In the genomic region with DNA sequence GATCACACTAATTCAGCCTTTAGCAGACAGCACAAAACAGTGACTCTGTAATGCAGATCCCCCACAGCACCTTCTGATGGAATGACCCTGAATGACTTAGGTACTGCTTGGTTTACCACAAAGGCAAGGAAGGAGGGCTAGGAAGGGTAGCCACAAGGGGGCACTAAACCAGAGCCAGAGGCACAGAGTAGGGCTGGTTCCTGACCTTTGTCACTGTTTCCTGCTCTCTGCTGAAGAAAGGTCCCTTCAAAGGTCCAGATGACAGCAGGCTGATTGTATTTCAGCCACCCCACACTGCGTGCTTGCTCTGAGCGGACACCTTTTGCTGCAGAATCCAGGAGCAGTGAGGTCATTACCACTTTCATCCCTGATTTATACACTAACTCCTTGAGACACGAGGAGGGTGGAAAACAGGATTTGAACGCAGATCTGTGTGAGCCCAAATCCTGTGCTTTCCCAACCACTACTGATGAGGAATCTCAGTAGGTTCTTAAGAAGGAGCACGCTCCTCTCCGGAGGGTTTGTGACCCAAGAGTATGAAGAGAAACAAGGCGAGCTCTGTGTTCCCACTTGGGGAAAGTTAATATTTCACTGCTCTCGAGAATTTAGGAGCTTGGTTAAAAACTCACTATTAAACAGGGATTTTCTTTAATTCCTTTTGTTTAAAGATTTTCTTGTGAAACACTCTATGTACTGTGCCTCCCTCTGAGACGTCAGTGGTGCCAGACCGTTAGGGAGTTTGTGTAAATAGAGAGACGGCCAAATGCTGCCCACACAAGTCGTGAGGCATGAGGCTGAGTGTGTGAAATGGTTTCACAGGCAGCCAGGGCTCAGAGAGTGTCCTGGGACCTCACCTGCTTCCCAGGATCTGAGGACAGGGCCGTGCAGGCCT, we compare ENCODE assay signal across 9 mouse cellular contexts.
DNase-seq lines count a peak whose midpoint lies in the region; ATAC-seq lines count a peak whose summit lies in the region.
"Had no signal": no experiment of that assay in that cellular context is flagged by ENCODE, and none has a peak within 500 bp of the region (broad histone marks: within the 10 kb centered on the region; RNA-seq: fewer than 3 reads in every experiment).

No protein-coding gene starts in this region.

- H3K4me1 ChIP-seq in midbrain, embryonic 10.5 days, result peaks cover 4% of the 10 kb centered on the region; the same call in 1 of the 2 replicates
- no peaks in the 10 kb centered on the region for H3K4me1 ChIP-seq in midbrain, embryonic 13.5 days (replicated peaks)
- H3K4me1 ChIP-seq in heart, embryonic 11.5 days (ENCODE audit: control insufficient read depth, insufficient read depth, low read length), result peaks cover 23% of the 10 kb centered on the region
- no peaks in the 10 kb centered on the region for H3K4me1 ChIP-seq in forebrain, embryonic 16.5 days (replicated peaks; ENCODE audit: control insufficient read depth, insufficient read depth, low read length)

- 0 out of 2 replicates have a peak, but pooled peaks cover 6% of the 10 kb centered on the region for H3K27me3 ChIP-seq in midbrain, embryonic 10.5 days (ENCODE audit: low read depth, poor library complexity, severe bottlenecking)
- no peaks in the 10 kb centered on the region for H3K27me3 ChIP-seq in midbrain, embryonic 13.5 days
- no peaks in the 10 kb centered on the region for H3K27me3 ChIP-seq in heart, embryonic 11.5 days (ENCODE audit: control insufficient read depth, insufficient read depth, low read length)
- no peaks in the 10 kb centered on the region for H3K27me3 ChIP-seq in forebrain, embryonic 16.5 days (replicated peaks; ENCODE audit: control insufficient read depth, insufficient read depth, low read length)

- 67% methylated on average over 13 of the region's 13 CpGs for WGBS in midbrain, embryonic 10.5 days
- 63% methylated on average over 13 of the region's 13 CpGs for WGBS in midbrain, embryonic 13.5 days
- 56% methylated on average over 13 of the region's 13 CpGs for WGBS in heart, embryonic 11.5 days (ENCODE audit: insufficient replicate concordance)
- 42% methylated on average over 13 of the region's 13 CpGs for WGBS in large intestine, adult 2 months
- WGBS in forebrain, embryonic 16.5 days, result 56% methylated on average over 13 of the region's 13 CpGs

- no peaks in the 10 kb centered on the region for H3K9me3 ChIP-seq in midbrain, embryonic 10.5 days (replicated peaks)
- H3K9me3 ChIP-seq in midbrain, embryonic 13.5 days, result no peaks in the 10 kb centered on the region
- H3K9me3 ChIP-seq in heart, embryonic 11.5 days (replicated peaks; ENCODE audit: control insufficient read depth, low read length), result no peaks in the 10 kb centered on the region
- no peaks in the 10 kb centered on the region for H3K9me3 ChIP-seq in forebrain, embryonic 16.5 days (ENCODE audit: control insufficient read depth, low read length)

- no peak for ATAC-seq in midbrain, embryonic 13.5 days
- ATAC-seq in heart, embryonic 11.5 days (replicated peaks; ENCODE audit: insufficient number of reproducible peaks, low FRiP score, low TSS enrichment), result peak; percentile 25; the same call in 1 of the 2 replicates
- peak; percentile 63 for ATAC-seq in megakaryocyte progenitor cell, adult 5-6 weeks (replicated peaks; ENCODE audit: poor library complexity)
- ATAC-seq in forebrain, embryonic 16.5 days, result no peak

- intact Hi-C loops in left cerebral cortex, postnatal 36 days (cut with DNase I), result loop anchor here (10.0 kb wide), 1 partner anchor 190 kb away; no protein-coding TSS in a partner anchor

- peak; percentile 32 for DNase-seq in midbrain, embryonic 10.5 days (ENCODE audit: low spot score)
- DNase-seq in adrenal gland, postnatal 14 days, result peak; percentile 68
- peak; percentile 52 for DNase-seq in large intestine, adult 2 months (ENCODE audit: low read depth, low spot score)
- DNase-seq in left cerebral cortex, postnatal 36 days (ENCODE audit: low spot score in 2 of 2), result no peak

- no peak overlapping the region for H3K4me2 ChIP-seq in midbrain, embryonic 13.5 days (replicated peaks)
- no peak overlapping the region for H3K4me2 ChIP-seq in heart, embryonic 11.5 days
- no peak overlapping the region for H3K4me2 ChIP-seq in forebrain, embryonic 16.5 days (ENCODE audit: low read length)

- no peaks in the 10 kb centered on the region for H3K36me3 ChIP-seq in midbrain, embryonic 10.5 days
- no peaks in the 10 kb centered on the region for H3K36me3 ChIP-seq in midbrain, embryonic 13.5 days
- no peaks in the 10 kb centered on the region for H3K36me3 ChIP-seq in heart, embryonic 11.5 days (ENCODE audit: control insufficient read depth, insufficient read depth, low read length)
- H3K36me3 ChIP-seq in forebrain, embryonic 16.5 days (ENCODE audit: control insufficient read depth, insufficient read depth), result no peaks in the 10 kb centered on the region

- H3K4me3 ChIP-seq in midbrain, embryonic 10.5 days, result no peak overlapping the region
- no peak overlapping the region for H3K4me3 ChIP-seq in midbrain, embryonic 13.5 days (replicated peaks)
- H3K4me3 ChIP-seq in heart, embryonic 11.5 days (ENCODE audit: low read depth, low read length), result no peak overlapping the region
- no peak overlapping the region for H3K4me3 ChIP-seq in forebrain, embryonic 16.5 days (replicated peaks; ENCODE audit: low read length)
- H3K4me3 ChIP-seq: erythroblast, embryonic 14.5 days had no signal

- H3K9ac ChIP-seq in midbrain, embryonic 13.5 days (replicated peaks), result no peak overlapping the region
- H3K9ac ChIP-seq in heart, embryonic 11.5 days (ENCODE audit: low read depth, low read length), result no peak overlapping the region
- H3K9ac ChIP-seq in forebrain, embryonic 16.5 days (replicated peaks; ENCODE audit: low read depth, low read length), result no peak overlapping the region

- no peak overlapping the region for H3K27ac ChIP-seq in midbrain, embryonic 10.5 days (replicated peaks)
- H3K27ac ChIP-seq in midbrain, embryonic 13.5 days, result no peak overlapping the region
- no peak overlapping the region for H3K27ac ChIP-seq in heart, embryonic 11.5 days (ENCODE audit: low read depth, low read length)
- no peak overlapping the region for H3K27ac ChIP-seq in forebrain, embryonic 16.5 days (ENCODE audit: low read length)

Comparison
In these comparisons a context has a peak if more than half of its experiments do, and no peak if none do; other contexts are left out.
1. DNase-seq: peak in midbrain, embryonic 10.5 days (single experiment), adrenal gland, postnatal 14 days (single experiment) and large intestine, adult 2 months (single experiment); none in left cerebral cortex, postnatal 36 days (0 of 2).
2. ATAC-seq: peak in heart, embryonic 11.5 days (single experiment) and megakaryocyte progenitor cell, adult 5-6 weeks (single experiment); none in midbrain, embryonic 13.5 days (single experiment) and forebrain, embryonic 16.5 days (single experiment).